Mouse (Mus musculus) CH12.LX (cell line): ENCODE results near the gene Mavs. TPM values are rescaled to one million over a fixed set of nuclear protein-coding genes. Genes with fewer than 3 reads are reported as not detected.
"Not testable (repeated sequence)": the region's sequence is repeated elsewhere in the genome, so short reads cannot be mapped to it uniquely, and the experiment has no call there.

Experiments used
- DNase-seq: peaks from one replicate; pipeline ENCODE4 v3.0.0-alpha.2; 2013; ENCODE audit errors: extremely low read depth
- H3K27ac ChIP-seq: 2 replicates; pipeline ENCODE4 v1.5.1; 2012; ENCODE audit warnings: low read depth, mild to moderate bottlenecking, control low read depth, moderate library complexity; ENCODE audit not compliant: insufficient read depth
- H3K27me3 ChIP-seq: replicated peaks from 2 replicates; pipeline ENCODE3; 2012; ENCODE audit warnings: inconsistent platforms
- H3K36me3 ChIP-seq, 2 experiments: replicated peaks in 1 of 2; 2 replicates each; pipeline versions ENCODE3 to v1.6.1; 2012; ENCODE audit warnings: inconsistent platforms in 1 of 2, low read length in 1 of 2, mild to moderate bottlenecking in 1 of 2, mixed read lengths in 1 of 2, moderate library complexity in 1 of 2; ENCODE audit not compliant: control insufficient read depth in 1 of 2, insufficient read depth in 1 of 2
- H3K4me1 ChIP-seq, 2 experiments: 2 replicates each; pipeline ENCODE4 v1.6.1; 2012; ENCODE audit warnings: inconsistent platforms in 1 of 2, moderate library complexity in 1 of 2; ENCODE audit not compliant: insufficient read depth in 2 of 2, control insufficient read depth in 1 of 2
- H3K4me2 ChIP-seq: 2 replicates; pipeline ENCODE4 v1.6.1; 2012; ENCODE audit warnings: low read depth, mild to moderate bottlenecking, control low read depth; ENCODE audit not compliant: poor library complexity, insufficient read depth, severe bottlenecking
- H3K4me3 ChIP-seq, 3 experiments: fragments of 150-350 bp in 1 of 3; sonication (generic) in 1 of 3; replicated peaks in 1 of 3; 2 replicates each; pipeline versions ENCODE3 to v1.5.1; 2011 to 2012; ENCODE audit warnings: low read depth in 2 of 3, low read length in 2 of 3, mild to moderate bottlenecking in 2 of 3, moderate library complexity in 2 of 3, control low read depth in 1 of 3, improper control_type of control experiment in 1 of 3, inconsistent platforms in 1 of 3, mixed read lengths in 1 of 3; ENCODE audit not compliant: poor library complexity in 1 of 3
- H3K79me2 ChIP-seq: replicated peaks from 2 replicates; pipeline ENCODE4 v1.6.1; 2012; ENCODE audit warnings: mild to moderate bottlenecking, moderate library complexity; ENCODE audit not compliant: control insufficient read depth, poor library complexity, insufficient read depth, severe bottlenecking; ENCODE audit errors: extremely low read depth
- H3K9ac ChIP-seq: 2 replicates; pipeline ENCODE4 v1.6.1; 2012; ENCODE audit warnings: low read depth, mild to moderate bottlenecking, control low read depth, moderate library complexity; ENCODE audit not compliant: insufficient read depth
- H3K9me3 ChIP-seq: replicated peaks from 2 replicates; pipeline ENCODE3; 2012; ENCODE audit warnings: low read length, inconsistent platforms, mixed read lengths
- CHD1 ChIP-seq: IDR thresholded peaks from 2 replicates; pipeline ENCODE4 v1.6.1; 2012; ENCODE audit warnings: low read depth, low read length, improper control_type of control experiment, inconsistent platforms
- CHD2 ChIP-seq: IDR thresholded peaks from 2 replicates; pipeline ENCODE4 v1.6.1; 2011; ENCODE audit warnings: low read length, improper control_type of control experiment
- CTCF ChIP-seq, 2 experiments: IDR thresholded peaks in 1 of 2; conservative IDR thresholded peaks in 1 of 2; 2 replicates each; pipeline ENCODE4 v1.5.1; 2011 to 2012; ENCODE audit warnings: low read depth in 2 of 2, low read length in 2 of 2, improper control_type of control experiment in 1 of 2, inconsistent platforms in 1 of 2, mild to moderate bottlenecking in 1 of 2, moderate library complexity in 1 of 2
- E2F4 ChIP-seq: IDR thresholded peaks from 2 replicates; pipeline ENCODE4 v1.6.1; 2011; ENCODE audit warnings: low read depth, low read length, improper control_type of control experiment; ENCODE audit not compliant: insufficient replicate concordance
- IRF4 ChIP-seq: IDR thresholded peaks from 2 replicates; pipeline ENCODE4 v1.6.1; 2014; ENCODE audit warnings: low read depth, mild to moderate bottlenecking, inconsistent platforms, low read length, improper control_type of control experiment
- KAT2A ChIP-seq: IDR thresholded peaks from 2 replicates; pipeline ENCODE4 v1.6.1; 2012; ENCODE audit warnings: low read length, improper control_type of control experiment, inconsistent platforms; ENCODE audit not compliant: insufficient replicate concordance
- MAFK ChIP-seq: IDR thresholded peaks from 2 replicates; pipeline ENCODE4 v1.6.1; 2011; ENCODE audit warnings: low read length, improper control_type of control experiment; ENCODE audit not compliant: insufficient replicate concordance
- MAX ChIP-seq: IDR thresholded peaks from 2 replicates; pipeline ENCODE4 v1.6.1; 2011; ENCODE audit warnings: low read length, improper control_type of control experiment
- MAZ ChIP-seq: IDR thresholded peaks from 2 replicates; pipeline ENCODE4 v1.6.1; 2012; ENCODE audit warnings: low read depth, mild to moderate bottlenecking, inconsistent platforms, low read length, improper control_type of control experiment, moderate library complexity
- MXI1 ChIP-seq: IDR thresholded peaks from 2 replicates; pipeline ENCODE4 v1.6.1; 2011; ENCODE audit warnings: mild to moderate bottlenecking, low read depth, low read length, improper control_type of control experiment
- MYC ChIP-seq: IDR thresholded peaks from 2 replicates; pipeline ENCODE4 v1.6.1; 2011; ENCODE audit warnings: low read depth, mild to moderate bottlenecking, improper control_type of control experiment, low read length
- PAX5 ChIP-seq: IDR thresholded peaks from 2 replicates; pipeline ENCODE4 v1.6.1; 2012; ENCODE audit warnings: low read length, inconsistent platforms, mixed read lengths
- RAD21 ChIP-seq: IDR thresholded peaks from 2 replicates; pipeline ENCODE4 v1.6.1; 2011; ENCODE audit warnings: low read depth, mild to moderate bottlenecking, low read length, improper control_type of control experiment, moderate library complexity
- RCOR1 ChIP-seq: conservative IDR thresholded peaks from 2 replicates; pipeline ENCODE4 v1.6.1; 2012; ENCODE audit warnings: low read depth, mild to moderate bottlenecking, inconsistent platforms, low read length, improper control_type of control experiment
- SMC3 ChIP-seq: IDR thresholded peaks from 2 replicates; pipeline ENCODE4 v1.6.1; 2011; ENCODE audit warnings: low read depth, low read length, improper control_type of control experiment
- TBP ChIP-seq: conservative IDR thresholded peaks from 2 replicates; pipeline ENCODE4 v1.6.1; 2011; ENCODE audit warnings: low read depth, low read length, improper control_type of control experiment
- UBTF ChIP-seq: IDR thresholded peaks from 2 replicates; pipeline ENCODE4 v1.6.1; 2012; ENCODE audit warnings: low read depth, mild to moderate bottlenecking, inconsistent platforms, low read length, improper control_type of control experiment, moderate library complexity
- USF2 ChIP-seq: conservative IDR thresholded peaks from 2 replicates; pipeline ENCODE4 v1.6.1; 2011; ENCODE audit warnings: low read depth, low read length, improper control_type of control experiment
- ZC3H11A ChIP-seq: IDR thresholded peaks from 2 replicates; pipeline ENCODE4 v1.6.1; 2012; ENCODE audit warnings: low read depth, mild to moderate bottlenecking, inconsistent platforms, low read length, improper control_type of control experiment
- ZMIZ1 ChIP-seq: IDR thresholded peaks from 2 replicates; pipeline ENCODE4 v1.6.1; 2012; ENCODE audit warnings: low read depth, mild to moderate bottlenecking, inconsistent platforms, low read length, improper control_type of control experiment
- dilution Hi-C: fragments of 300-500 bp; cut with MboI; formaldehyde crosslinking; loops from 2 replicates; pipeline ENCODE4 v1.14.3; 2020; ENCODE audit warnings: low sequenced_read_pairs; ENCODE audit not compliant: extremely low pct_unique_long_range_greater_than_20kb, extremely low pct_ligation_motif_present
- in situ Hi-C: fragments of 300-500 bp; cut with MboI; formaldehyde crosslinking; loops from 3 replicates; pipeline ENCODE4 v1.14.3; 2019; ENCODE audit warnings: low sequenced_read_pairs, low pct_ligation_motif_present, low pct_unique_long_range_greater_than_20kb, mixed read lengths
- polyA plus RNA-seq: library from polyadenylated mRNA; unstranded; fragments of >175 nt; gene quantifications from 2 replicates; pipeline ENCODE4 v1.2.1, GENCODE M21; 2012; ENCODE audit warnings: low read depth; ENCODE audit not compliant: insufficient read length
- total RNA-seq, 2 experiments: library from RNA; depleted of rRNA; stranded (reverse); fragments of 300-350 nt in 1 of 2; fragments of >200 nt in 1 of 2; gene quantifications; 2 replicates each; pipeline ENCODE4 v1.2.3; 2012 to 2014

Gene Mavs
- total and polyA plus RNA-seq, 3 experiments: 18.5 to 34.5 (median 25.6) TPM

GRCm38 (mm10) chr2:131225178-131225577 lies 8.7 kb upstream of the Mavs start:
- H3K4me3 ChIP-seq: no peak overlapping the region

DNA sequence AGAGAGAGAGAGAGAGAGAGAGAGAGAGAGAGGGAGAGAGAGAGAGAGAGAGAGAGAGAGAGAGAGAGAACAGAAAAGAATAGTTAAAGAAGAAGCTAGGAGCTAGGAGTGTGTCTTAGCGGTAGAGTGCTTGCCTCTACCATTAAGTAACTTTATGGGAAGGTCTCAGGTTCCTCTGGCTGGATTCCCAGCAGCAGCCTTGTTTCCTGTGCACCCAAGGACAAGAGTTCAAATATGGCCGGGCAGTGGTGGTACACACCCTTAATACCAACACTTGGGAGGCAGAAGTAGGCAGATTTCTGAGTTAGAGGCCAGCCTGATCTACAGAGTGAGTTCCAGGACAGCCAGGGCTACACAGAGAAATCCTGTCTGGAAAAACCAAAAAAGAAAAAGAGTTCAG lies 7.2 kb upstream of the Mavs start:
- H3K9me3 ChIP-seq, H3K27ac ChIP-seq, H3K4me1 ChIP-seq, H3K4me3 ChIP-seq, dilution Hi-C loops, H3K36me3 ChIP-seq, H3K4me2 ChIP-seq, H3K9ac ChIP-seq, DNase-seq, H3K27me3 ChIP-seq, in situ Hi-C loops, H3K79me2 ChIP-seq: not testable (repeated sequence)

More at GRCm38 (mm10) chr2:131225178-131225577, 8.7 kb upstream of the Mavs start:
- Histone ChIP-seq H3K36me3 (no peaks in the 10 kb centered on the region), H3K4me1 (peaks cover 6 to 10% of the 10 kb centered on the region in 2 experiments), H3K27ac (no peak overlapping the region), H3K9ac (no peak overlapping the region), H3K27me3 (peaks cover 5% of the 10 kb centered on the region), H3K79me2 (no peaks in the 10 kb centered on the region), H3K4me2 (no peak overlapping the region), H3K9me3 (peaks cover 2% of the 10 kb centered on the region)
- DNase-seq: no peak
- TF ChIP-seq PAX5 (no peak), TBP (no peak), IRF4 (no peak), MAFK (no peak), KAT2A (no peak), CHD1 (no peak), CHD2 (no peak), E2F4 (no peak), MAZ (no peak), RCOR1 (no peak), MXI1 (no peak), MYC (no peak), USF2 (no peak), CTCF (conservative IDR thresholded peaks at IDR 0.05 in 1 of 2, IDR thresholded peaks at IDR 0.05 in 1 of 2; ENCODE audit: low read depth in 2 of 2, low read length in 2 of 2) (no peak), ZMIZ1 (no peak), UBTF (no peak), SMC3 (no peak), RAD21 (no peak), ZC3H11A (no peak), MAX (no peak)
- in situ Hi-C loops: no loop called here
- dilution Hi-C loops: no loop called here
